Mouse (Mus musculus) Patski (cell line): Measurements from ENCODE around the gene Gm6763. TPM values are rescaled to one million over a fixed set of nuclear protein-coding genes. Genes with fewer than 3 reads are reported as not detected.
"Not testable (repeated sequence)": the region's sequence is repeated elsewhere in the genome, so short reads cannot be mapped to it uniquely, and the experiment has no call there.

Experiments
- ATAC-seq: fragments of 100-300 bp; one replicate; pipeline ENCODE4 v1.8.0; 2021
- CTCF ChIA-PET: fragments of 350-600 bp; sonication (Branson Sonifier 250); formaldehyde crosslinking; loops from one replicate; lab custom pipeline; 2022; ENCODE audit warnings: inconsistent platforms; lab: Charles Lee
- POLR2A ChIA-PET: fragments of 350-600 bp; sonication (Branson Sonifier 250); formaldehyde crosslinking; loops from one replicate; lab custom pipeline; 2022; ENCODE audit warnings: antibody characterized with exemption, inconsistent platforms; lab: Charles Lee
- DNase-seq: peaks from one replicate; pipeline ENCODE4 v3.0.0-alpha.2; 2011; ENCODE audit warnings: low read depth, low spot score
- H3K27me3 ChIP-seq: fragments of 371-371 bp; one replicate; pipeline ENCODE4 v1.5.1; 2021
- CTCF ChIP-seq: fragments of 100-300 bp; IDR thresholded peaks from one replicate; pipeline ENCODE4 v1.5.1; 2021
- in situ Hi-C: fragments of 300-500 bp; cut with MboI; formaldehyde crosslinking; loops from 3 replicates; pipeline ENCODE4 v1.11.1; 2018; ENCODE audit warnings: low pct_unique_long_range_greater_than_20kb, mixed read lengths
- polyA plus RNA-seq: library from polyadenylated mRNA; unstranded; gene quantifications from one replicate; pipeline ENCODE4 v1.2.3, GENCODE M21; 2021

Gene Gm6763
- polyA plus RNA-seq, result not detected

DNA sequence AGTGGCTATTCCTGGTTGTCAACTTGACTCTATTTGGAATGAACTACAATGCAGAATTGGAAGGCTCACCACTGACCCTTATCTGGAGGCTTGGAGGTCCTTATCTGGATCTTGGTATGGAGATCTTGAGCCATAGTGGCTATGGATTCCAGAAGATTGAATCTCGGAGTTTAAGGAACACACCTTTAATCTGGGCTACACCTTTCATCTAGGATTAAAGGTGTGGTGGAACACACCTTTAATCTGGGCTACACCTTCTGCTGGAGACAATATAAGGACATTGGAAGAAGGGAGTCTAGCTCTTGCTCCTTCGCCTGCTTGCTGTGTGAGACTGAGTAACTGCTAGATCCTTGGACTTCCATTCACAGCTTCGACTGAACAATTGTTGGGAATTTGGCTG, at the start of gene Gm6763:
Gene Gm6763 (plus strand): TSS at position 301 of the 400 bp plus-strand sequence.
- DNase-seq, POLR2A ChIA-PET, CTCF ChIA-PET, ATAC-seq, H3K27me3 ChIP-seq, in situ Hi-C loops: not testable (repeated sequence)

DNA sequence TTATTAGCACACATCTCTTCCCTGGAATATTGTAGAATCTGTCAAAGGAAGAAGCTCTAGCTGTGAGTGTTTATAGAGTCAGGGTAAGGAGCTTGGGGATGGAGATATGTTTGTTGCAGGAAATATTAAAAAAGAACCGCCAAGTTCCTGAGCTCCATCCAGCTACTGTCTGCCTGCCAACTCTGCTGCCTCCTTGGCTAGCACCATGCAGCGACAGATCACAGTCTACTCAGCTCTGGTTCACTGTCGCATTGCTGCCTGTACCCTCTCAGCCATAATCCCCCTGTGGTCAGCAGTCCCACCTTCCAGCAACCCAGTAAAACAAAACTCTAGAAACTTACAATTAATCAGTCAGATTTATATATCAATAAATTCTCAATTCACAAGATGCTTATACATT, 41.3 kb upstream of the Gm6763 start:
- CTCF ChIA-PET, result no interaction called here
- H3K27me3 ChIP-seq, result no peaks in the 10 kb centered on the region
- DNase-seq (no peak), ATAC-seq (no peak)
- POLR2A ChIA-PET, result no interaction called here
- no peak for TF ChIP-seq CTCF
- in situ Hi-C loops, result no loop called here

DNA sequence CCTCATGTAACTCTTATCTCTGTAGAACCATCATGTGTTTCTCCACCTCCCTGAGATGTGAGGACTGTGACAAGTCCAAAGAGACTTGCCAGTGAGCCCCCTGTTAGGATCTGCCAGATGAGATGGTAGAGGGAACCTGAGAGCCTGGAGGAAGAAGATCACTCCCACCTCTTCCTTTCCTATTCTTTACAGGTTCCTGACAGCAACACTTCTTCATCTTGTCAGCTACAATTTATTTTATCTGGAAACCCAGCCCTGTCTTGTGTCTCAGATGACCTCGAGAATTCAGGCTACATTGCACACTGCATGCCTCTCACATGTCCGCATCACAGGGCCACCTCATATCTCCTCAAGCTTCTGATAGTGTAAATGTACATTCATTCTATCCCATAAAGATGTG, 33.0 kb upstream of the Gm6763 start:
- no peak for TF ChIP-seq CTCF
- ATAC-seq (no peak), DNase-seq (no peak)
- POLR2A ChIA-PET, result no interaction called here
- CTCF ChIA-PET, result no interaction called here
- in situ Hi-C loops, result no loop called here
- H3K27me3 ChIP-seq, result no peaks in the 10 kb centered on the region

DNA sequence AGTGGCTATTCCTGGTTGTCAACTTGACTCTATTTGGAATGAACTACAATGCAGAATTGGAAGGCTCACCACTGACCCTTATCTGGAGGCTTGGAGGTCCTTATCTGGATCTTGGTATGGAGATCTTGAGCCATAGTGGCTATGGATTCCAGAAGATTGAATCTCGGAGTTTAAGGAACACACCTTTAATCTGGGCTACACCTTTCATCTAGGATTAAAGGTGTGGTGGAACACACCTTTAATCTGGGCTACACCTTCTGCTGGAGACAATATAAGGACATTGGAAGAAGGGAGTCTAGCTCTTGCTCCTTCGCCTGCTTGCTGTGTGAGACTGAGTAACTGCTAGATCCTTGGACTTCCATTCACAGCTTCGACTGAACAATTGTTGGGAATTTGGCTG, 8.6 kb upstream of the Gm6763 start, which contains the start of gene Gm21293:
Gene Gm21293 (plus strand): TSS at position 301 of the 400 bp plus-strand sequence.
- CTCF ChIA-PET, POLR2A ChIA-PET, H3K27me3 ChIP-seq, DNase-seq, in situ Hi-C loops, ATAC-seq: not testable (repeated sequence)

- in situ Hi-C loops, H3K27me3 ChIP-seq, ATAC-seq, CTCF ChIA-PET, DNase-seq, POLR2A ChIA-PET: not testable (repeated sequence)
Measured at GRCm38 (mm10) chr10:104159706-104160105, 8.4 kb downstream of the Gm6763 start, which contains the start of gene Gm8764. Gene Gm8764 (plus strand): TSS chr10:104160006.

GRCm38 (mm10) chr10:104168215-104168614, 16.9 kb downstream of the Gm6763 start, which contains the start of gene Gm21304:
Gene Gm21304 (plus strand): TSS chr10:104168515.
- H3K27me3 ChIP-seq, DNase-seq, CTCF ChIA-PET, POLR2A ChIA-PET, in situ Hi-C loops, ATAC-seq: not testable (repeated sequence)

DNA sequence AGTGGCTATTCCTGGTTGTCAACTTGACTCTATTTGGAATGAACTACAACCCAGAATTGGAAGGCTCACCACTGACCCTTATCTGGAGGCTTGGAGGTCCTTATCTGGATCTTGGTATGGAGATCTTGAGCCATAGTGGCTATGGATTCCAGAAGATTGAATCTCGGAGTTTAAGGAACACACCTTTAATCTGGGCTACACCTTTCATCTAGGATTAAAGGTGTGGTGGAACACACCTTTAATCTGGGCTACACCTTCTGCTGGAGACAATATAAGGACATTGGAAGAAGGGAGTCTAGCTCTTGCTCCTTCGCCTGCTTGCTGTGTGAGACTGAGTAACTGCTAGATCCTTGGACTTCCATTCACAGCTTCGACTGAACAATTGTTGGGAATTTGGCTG, 25.4 kb downstream of the Gm6763 start, which contains the start of gene Gm21312:
Gene Gm21312 (plus strand): TSS at position 301 of the 400 bp plus-strand sequence.
- H3K27me3 ChIP-seq, in situ Hi-C loops: not testable (repeated sequence)

GRCm38 (mm10) chr10:104185233-104185632, 33.9 kb downstream of the Gm6763 start, which contains the start of gene Gm20765:
Gene Gm20765 (plus strand): TSS chr10:104185533.
- DNase-seq, POLR2A ChIA-PET, in situ Hi-C loops, H3K27me3 ChIP-seq, ATAC-seq, CTCF ChIA-PET: not testable (repeated sequence)

More for the DNA sequence above, 25.4 kb downstream of the Gm6763 start, which contains the start of gene Gm21312:
- DNase-seq, CTCF ChIA-PET, ATAC-seq, POLR2A ChIA-PET: not testable (repeated sequence)

GRCm38 (mm10) chr10:104193742-104194141, 42.4 kb downstream of the Gm6763 start, which contains the start of gene Gm4340:
Gene Gm4340 (plus strand): TSS chr10:104194042.
- ATAC-seq, DNase-seq, in situ Hi-C loops, CTCF ChIA-PET, H3K27me3 ChIP-seq, POLR2A ChIA-PET: not testable (repeated sequence)

Other genes with a start within 250 kb of the Gm6763 start
- gene Gm21293, start 8.5 kb upstream of the Gm6763 start, polyA plus RNA-seq, result not detected
- not detected for gene Gm8764, start 8.5 kb downstream of the Gm6763 start, polyA plus RNA-seq
- gene Gm21304, start 17.0 kb downstream of the Gm6763 start, polyA plus RNA-seq, result not detected
- gene Gm21312, start 25.5 kb downstream of the Gm6763 start, polyA plus RNA-seq, result not detected
- gene Gm20765, start 34.0 kb downstream of the Gm6763 start, polyA plus RNA-seq, result not detected
- not detected for gene Gm4340, start 42.5 kb downstream of the Gm6763 start, polyA plus RNA-seq